Mouse (Mus musculus) ES-Bruce4 (cell line): ENCODE measurements at regions not wholly inside any gene's neighbourhood (a gene's known extent, or its start where the extent isn't known, plus 50 kb on each side); places are given as distances from the start of the nearest gene placed in this dataset.

Source experiments
- H3K27ac ChIP-seq: 2 replicates; pipeline ENCODE4 v1.5.1; 2012; ENCODE audit warnings: low read length, inconsistent platforms; ENCODE audit not compliant: insufficient read depth
- H3K27me3 ChIP-seq: 2 replicates; pipeline ENCODE4 v1.6.1; 2012; ENCODE audit warnings: mild to moderate bottlenecking, low read length, inconsistent platforms; ENCODE audit not compliant: control insufficient read depth, poor library complexity, insufficient read depth, severe bottlenecking
- H3K36me3 ChIP-seq: 2 replicates; pipeline ENCODE4 v1.6.1; 2012; ENCODE audit warnings: inconsistent platforms, mild to moderate bottlenecking, low read length, moderate library complexity; ENCODE audit not compliant: control insufficient read depth, poor library complexity, insufficient read depth, severe bottlenecking
- H3K4me1 ChIP-seq: one replicate; pipeline ENCODE4 v1.8.1; 2011; ENCODE audit warnings: low read length; ENCODE audit not compliant: control insufficient read depth, insufficient read depth
- H3K4me3 ChIP-seq: 2 replicates; pipeline ENCODE4 v1.5.1; 2011; ENCODE audit warnings: low read depth, mild to moderate bottlenecking, low read length
- H3K9ac ChIP-seq: 2 replicates; pipeline ENCODE4 v1.6.1; 2012; ENCODE audit warnings: low read depth, mild to moderate bottlenecking, inconsistent platforms; ENCODE audit not compliant: poor library complexity, severe bottlenecking
- H3K9me3 ChIP-seq: replicated peaks from 2 replicates; pipeline ENCODE4 v1.6.1; 2012; ENCODE audit warnings: mild to moderate bottlenecking, low read length, inconsistent platforms; ENCODE audit not compliant: control insufficient read depth, poor library complexity, insufficient read depth, severe bottlenecking
- CTCF ChIP-seq: IDR thresholded peaks from one replicate; pipeline ENCODE4 v1.8.1; 2011; ENCODE audit warnings: low read depth, low read length
- EP300 ChIP-seq: IDR thresholded peaks from 2 replicates; pipeline ENCODE4 v1.6.1; 2011; ENCODE audit warnings: low read depth, low read length; ENCODE audit not compliant: insufficient read depth
- POLR2A ChIP-seq: IDR thresholded peaks from one replicate; pipeline ENCODE4 v1.8.1; 2011; ENCODE audit warnings: low read length; ENCODE audit not compliant: insufficient read depth

DNA sequence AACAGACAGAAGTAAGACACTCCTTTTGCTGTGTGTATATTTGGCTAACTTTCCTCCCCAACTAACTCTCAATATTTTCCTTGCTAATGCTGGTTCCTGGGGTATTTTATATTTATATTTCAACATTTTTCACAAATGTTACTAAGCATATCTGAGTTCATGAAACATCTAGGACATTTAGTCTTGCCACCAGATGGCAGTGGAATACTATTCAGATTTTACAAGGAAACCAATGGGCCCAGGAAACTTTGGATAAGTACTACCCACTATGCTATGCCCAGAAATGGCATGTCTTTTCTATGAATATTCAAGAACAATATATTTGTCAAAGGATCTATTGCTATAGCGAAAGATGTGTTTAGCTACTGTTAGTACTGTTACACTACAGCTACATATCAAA is 251.1 kb downstream of the Car8 start:
- Histone ChIP-seq H3K27ac (no peak overlapping the region), H3K36me3 (no peaks in the 10 kb centered on the region), H3K9ac (no peak overlapping the region), H3K4me3 (no peak overlapping the region), H3K4me1 (no peaks in the 10 kb centered on the region), H3K9me3 (no peaks in the 10 kb centered on the region), H3K27me3 (no peaks in the 10 kb centered on the region)
- TF ChIP-seq EP300: no peak
- TF ChIP-seq POLR2A: no peak

DNA sequence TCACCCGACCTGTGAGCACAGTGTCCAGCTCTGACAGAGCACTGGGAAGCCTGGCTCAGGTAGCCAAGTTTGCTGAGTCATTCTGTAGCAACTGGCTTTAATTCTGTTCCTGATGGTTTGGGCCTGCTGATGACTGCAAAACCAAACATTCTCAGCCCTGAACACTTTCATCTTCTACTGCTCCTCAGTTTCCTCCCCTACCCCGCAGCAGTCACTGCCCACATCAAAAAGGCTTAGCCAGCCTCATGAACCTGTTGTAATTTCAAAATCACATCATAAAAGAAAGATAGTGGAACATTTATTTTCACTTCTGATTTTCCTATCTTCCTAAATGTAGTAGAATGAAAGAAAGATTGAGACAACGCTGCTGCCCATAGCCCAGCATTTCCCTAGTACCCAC is 251.5 kb downstream of the Car8 start:
- Histone ChIP-seq H3K9ac (no peak overlapping the region), H3K4me3 (no peak overlapping the region), H3K4me1 (no peaks in the 10 kb centered on the region), H3K36me3 (no peaks in the 10 kb centered on the region), H3K9me3 (no peaks in the 10 kb centered on the region), H3K27ac (no peak overlapping the region), H3K27me3 (no peaks in the 10 kb centered on the region)
- TF ChIP-seq EP300 (no peak), POLR2A (no peak), CTCF (no peak)

DNA sequence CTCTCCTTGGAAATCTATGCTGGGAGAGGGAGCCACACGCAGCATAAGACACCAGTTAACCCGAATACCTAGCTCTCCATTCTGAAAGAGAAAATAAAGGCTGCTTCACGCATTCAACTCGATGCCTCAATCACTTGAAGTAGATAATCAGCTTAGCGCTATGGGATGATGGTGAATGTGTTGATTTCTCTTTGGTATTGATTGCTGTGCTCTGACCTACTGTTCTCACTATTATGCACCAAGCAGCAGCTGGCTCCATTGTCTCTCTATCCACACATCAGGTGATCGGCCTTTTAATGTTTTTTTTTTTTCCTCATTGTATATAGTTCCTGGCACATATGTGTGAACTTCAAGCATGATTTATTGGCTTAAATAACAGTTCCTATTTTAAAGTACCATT is 254.0 kb downstream of the Car8 start:
- no peak overlapping the region for H3K27ac ChIP-seq
- no peaks in the 10 kb centered on the region for H3K9me3 ChIP-seq
- TF ChIP-seq CTCF (no peak), EP300 (no peak), POLR2A (no peak)
- H3K4me1 ChIP-seq: no peaks in the 10 kb centered on the region
- no peak overlapping the region for H3K9ac ChIP-seq
- H3K4me3 ChIP-seq: no peak overlapping the region
- no peaks in the 10 kb centered on the region for H3K36me3 ChIP-seq
- no peaks in the 10 kb centered on the region for H3K27me3 ChIP-seq

DNA sequence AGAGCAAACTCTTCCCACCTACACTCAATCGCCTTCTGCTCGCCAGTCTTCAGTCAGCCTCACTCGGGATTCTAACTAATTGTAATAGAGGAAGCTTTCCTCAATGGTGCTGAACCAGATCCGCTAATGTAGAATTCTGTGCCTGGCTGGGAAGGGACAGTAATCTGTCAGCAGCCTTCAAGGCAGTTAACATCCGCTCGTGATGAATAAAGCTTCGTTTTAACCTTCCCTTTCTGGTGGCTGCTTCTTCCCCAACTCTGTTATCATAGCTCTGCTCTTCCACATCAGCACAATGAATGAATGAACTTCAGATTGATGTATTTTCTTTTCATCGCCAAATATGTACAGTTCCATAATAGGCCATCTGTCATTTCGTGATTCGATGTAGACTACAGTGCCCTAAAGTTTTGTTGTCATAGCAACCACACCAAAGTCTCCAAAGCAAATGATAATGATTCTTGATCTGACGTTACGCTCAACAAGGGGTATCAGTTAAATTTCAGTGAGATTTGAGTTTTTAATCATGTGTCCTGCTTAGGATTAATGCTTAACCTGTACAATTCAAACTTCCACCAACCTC is 259.0 kb downstream of the Car8 start:
- no peaks in the 10 kb centered on the region for H3K9me3 ChIP-seq
- no peaks in the 10 kb centered on the region for H3K36me3 ChIP-seq
- no peaks in the 10 kb centered on the region for H3K27me3 ChIP-seq
- H3K27ac ChIP-seq: no peak overlapping the region
- no peak overlapping the region for H3K4me3 ChIP-seq
- H3K9ac ChIP-seq: no peak overlapping the region
- no peak for TF ChIP-seq EP300
- no peak for TF ChIP-seq POLR2A
- no peak for TF ChIP-seq CTCF
- H3K4me1 ChIP-seq: no peaks in the 10 kb centered on the region

DNA sequence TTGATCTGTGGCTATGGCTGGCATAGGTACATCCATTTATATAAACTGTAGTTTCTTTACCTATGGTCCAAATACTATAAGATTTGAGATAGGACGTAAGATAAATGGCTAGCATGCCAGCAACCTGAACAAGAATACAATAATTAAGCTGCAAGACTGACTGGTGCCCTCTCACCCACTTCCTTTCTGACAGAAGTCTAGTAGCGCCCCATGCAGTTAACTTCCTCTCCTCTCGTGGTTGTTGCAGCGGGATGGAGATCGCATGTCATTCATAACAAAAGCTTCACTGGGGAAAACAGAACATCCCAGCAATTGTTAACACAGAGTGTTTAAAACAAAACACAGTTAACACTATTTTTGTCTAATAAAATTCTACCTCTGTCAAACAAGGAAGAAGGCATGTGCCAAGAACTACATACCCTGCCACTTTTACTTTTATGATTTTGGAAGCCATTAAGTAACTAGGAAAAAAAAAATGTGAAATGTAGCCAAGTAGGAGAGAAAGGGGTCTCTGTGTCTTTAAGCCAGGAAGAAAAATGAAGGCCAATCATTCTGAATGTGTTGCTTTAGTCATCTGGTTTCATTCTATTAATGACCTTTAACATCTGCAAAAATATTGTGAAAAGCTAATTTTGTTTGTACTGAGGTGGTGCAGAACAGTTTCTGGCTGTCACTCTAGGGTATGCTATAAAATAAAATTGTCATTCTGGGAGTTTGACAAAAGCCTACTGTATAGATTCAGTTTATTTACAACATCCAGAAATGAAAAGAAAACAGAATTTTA is 261.0 kb downstream of the Car8 start:
- TF ChIP-seq POLR2A (no peak), CTCF (no peak), EP300 (no peak)
- Histone ChIP-seq H3K27me3 (no peaks in the 10 kb centered on the region), H3K36me3 (no peaks in the 10 kb centered on the region), H3K9ac (no peak overlapping the region), H3K4me1 (no peaks in the 10 kb centered on the region), H3K4me3 (no peak overlapping the region), H3K27ac (no peak overlapping the region), H3K9me3 (no peaks in the 10 kb centered on the region)

DNA sequence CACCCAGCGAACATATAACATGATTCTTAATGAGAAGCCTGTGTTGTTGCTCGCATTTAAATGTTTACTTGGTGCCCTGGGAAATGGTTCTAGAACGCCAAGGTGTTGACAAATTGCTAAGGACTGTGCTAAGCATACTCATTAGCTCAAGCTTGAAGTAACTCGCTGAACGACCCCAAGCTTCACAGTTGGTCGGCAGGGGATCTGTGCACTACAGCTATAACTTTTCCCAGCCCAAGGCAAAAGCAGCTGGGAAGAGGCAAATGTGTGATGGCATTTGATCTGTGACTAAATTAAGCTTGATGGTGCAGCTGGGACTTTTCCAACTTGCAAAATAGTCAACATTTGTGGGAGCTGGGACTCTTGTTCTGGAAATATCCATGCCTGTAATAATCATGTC is 268.6 kb downstream of the Car8 start:
- Histone ChIP-seq H3K4me3 (no peak overlapping the region), H3K4me1 (no peaks in the 10 kb centered on the region), H3K27me3 (no peaks in the 10 kb centered on the region), H3K9me3 (no peaks in the 10 kb centered on the region), H3K36me3 (no peaks in the 10 kb centered on the region), H3K27ac (no peak overlapping the region), H3K9ac (no peak overlapping the region)
- TF ChIP-seq CTCF (no peak), POLR2A (no peak), EP300 (no peak)
